Mouse (Mus musculus): ENCODE measurements around the gene Tgm2. TPM values are rescaled to one million over a fixed set of nuclear protein-coding genes. Genes with fewer than 3 reads are reported as not detected.

Tgm2 gene
- 8.6 and 10.8 TPM in 2 replicates for polyA plus RNA-seq (2015; fragmentation: Nextera tagmentation; extraction: Ambion mirVana)

GRCm38 (mm10) chr2:158146223-158146622 lies at the start of gene Tgm2:
Tgm2 (minus strand) TSS chr2:158146436.
- peak within 1 kb of the TSS; percentile 61 for H3K4me2 ChIP-seq
- H3K27ac ChIP-seq (replicated peaks) = no peak within 1 kb of the TSS
- H3K4me3 ChIP-seq = peak within 1 kb of the TSS; percentile 34
- H3K9me3 ChIP-seq = no peaks in the 10 kb centered on the region
- peaks cover 4% of the 10 kb centered on the region for H3K4me1 ChIP-seq (replicated peaks)
- H3K9ac ChIP-seq = peak within 1 kb of the TSS; percentile 33; the same call in 1 of the 2 replicates
- no peaks in the 10 kb centered on the region for H3K36me3 ChIP-seq
- ATAC-seq (ENCODE audit: low FRiP score, low read depth) = peak; percentile 53; the same call in 1 of the 2 replicates
- under 1% methylated on average over 29 of the region's 33 CpGs for WGBS
- H3K27me3 ChIP-seq = peaks cover 3% of the 10 kb centered on the region; the same call in 1 of the 2 replicates

GRCm38 (mm10) chr2:158194945-158195640 lies 48.9 kb upstream of the Tgm2 start:
- ATAC-seq (ENCODE audit: low FRiP score, low read depth) = no peak
- H3K36me3 ChIP-seq = no peaks in the 10 kb centered on the region
- H3K27me3 ChIP-seq = no peaks in the 10 kb centered on the region
- H3K27ac ChIP-seq (replicated peaks) = peak overlapping the region; percentile 64; the same call in 1 of the 2 replicates
- no peak overlapping the region for H3K4me2 ChIP-seq
- H3K4me3 ChIP-seq = no peak overlapping the region
- H3K9ac ChIP-seq = no peak overlapping the region
- H3K4me1 ChIP-seq (replicated peaks) = peaks cover 24% of the 10 kb centered on the region
- WGBS = 16% methylated on average over 10 of the region's 10 CpGs
- no peaks in the 10 kb centered on the region for H3K9me3 ChIP-seq

GRCm38 (mm10) chr2:158193611-158194336 lies 47.5 kb upstream of the Tgm2 start:
- peak; percentile 67 for ATAC-seq (ENCODE audit: low FRiP score, low read depth)
- H3K9ac ChIP-seq = no peak overlapping the region
- H3K4me3 ChIP-seq = no peak overlapping the region
- H3K36me3 ChIP-seq = no peaks in the 10 kb centered on the region
- WGBS = 26% methylated on average over 10 of the region's 10 CpGs
- no peaks in the 10 kb centered on the region for H3K9me3 ChIP-seq
- peak overlapping the region; percentile 64 for H3K27ac ChIP-seq (replicated peaks)
- no peak overlapping the region for H3K4me2 ChIP-seq
- H3K4me1 ChIP-seq (replicated peaks) = peaks cover 27% of the 10 kb centered on the region
- no peaks in the 10 kb centered on the region for H3K27me3 ChIP-seq

GRCm38 (mm10) chr2:158191098-158191497 lies 44.9 kb upstream of the Tgm2 start:
- Histone ChIP-seq H3K9me3 (no peaks in the 10 kb centered on the region), H3K4me1 (replicated peaks) (peaks cover 34% of the 10 kb centered on the region), H3K4me2 (no peak overlapping the region), H3K9ac (no peak overlapping the region), H3K36me3 (no peaks in the 10 kb centered on the region), H3K4me3 (no peak overlapping the region), H3K27ac (replicated peaks) (no peak overlapping the region), H3K27me3 (no peaks in the 10 kb centered on the region)
- ATAC-seq (ENCODE audit: low FRiP score, low read depth) = no peak
- 61% methylated on average over 7 of the region's 7 CpGs for WGBS

GRCm38 (mm10) chr2:158189451-158189850 lies 43.2 kb upstream of the Tgm2 start:
- no peak for ATAC-seq (ENCODE audit: low FRiP score, low read depth)

GRCm38 (mm10) chr2:158186206-158186871 lies 40.1 kb upstream of the Tgm2 start:
- Histone ChIP-seq H3K36me3 (no peaks in the 10 kb centered on the region), H3K4me3 (no peak overlapping the region), H3K27ac (replicated peaks) (peak overlapping the region; percentile 23), H3K4me1 (replicated peaks) (peaks cover 25% of the 10 kb centered on the region), H3K27me3 (no peaks in the 10 kb centered on the region), H3K4me2 (no peak overlapping the region), H3K9ac (no peak overlapping the region), H3K9me3 (no peaks in the 10 kb centered on the region)
- 59% methylated on average over 11 of the region's 11 CpGs for WGBS
- ATAC-seq (ENCODE audit: low FRiP score, low read depth) = no peak

More at GRCm38 (mm10) chr2:158189451-158189850, 43.2 kb upstream of the Tgm2 start:
- Histone ChIP-seq H3K9ac (no peak overlapping the region), H3K4me1 (replicated peaks) (peaks cover 26% of the 10 kb centered on the region), H3K36me3 (no peaks in the 10 kb centered on the region), H3K27ac (replicated peaks) (no peak overlapping the region), H3K4me2 (no peak overlapping the region), H3K4me3 (no peak overlapping the region), H3K27me3 (no peaks in the 10 kb centered on the region), H3K9me3 (no peaks in the 10 kb centered on the region)
- 80% methylated on average over 11 of the region's 11 CpGs for WGBS

GRCm38 (mm10) chr2:158183266-158183665 lies 37.0 kb upstream of the Tgm2 start:
- Histone ChIP-seq H3K4me1 (replicated peaks) (peaks cover 43% of the 10 kb centered on the region), H3K27ac (replicated peaks) (no peak overlapping the region), H3K4me2 (no peak overlapping the region), H3K4me3 (no peak overlapping the region), H3K27me3 (no peaks in the 10 kb centered on the region), H3K9me3 (no peaks in the 10 kb centered on the region), H3K9ac (no peak overlapping the region), H3K36me3 (no peaks in the 10 kb centered on the region)
- ATAC-seq (ENCODE audit: low FRiP score, low read depth) = no peak
- WGBS = 86% methylated on average over 8 of the region's 8 CpGs

GRCm38 (mm10) chr2:158181932-158182331 lies 35.7 kb upstream of the Tgm2 start:
- Histone ChIP-seq H3K36me3 (no peaks in the 10 kb centered on the region), H3K9ac (no peak overlapping the region), H3K27ac (replicated peaks) (peak overlapping the region; percentile 80), H3K9me3 (no peaks in the 10 kb centered on the region), H3K4me1 (replicated peaks) (peaks cover 55% of the 10 kb centered on the region), H3K27me3 (no peaks in the 10 kb centered on the region), H3K4me2 (no peak overlapping the region), H3K4me3 (no peak overlapping the region)
- 32% methylated on average over 6 of the region's 6 CpGs for WGBS
- peak; percentile 64; the same call in 1 of the 2 replicates for ATAC-seq (ENCODE audit: low FRiP score, low read depth)

- Histone ChIP-seq H3K9ac (no peak overlapping the region), H3K9me3 (no peaks in the 10 kb centered on the region), H3K27me3 (no peaks in the 10 kb centered on the region), H3K4me3 (no peak overlapping the region), H3K36me3 (no peaks in the 10 kb centered on the region), H3K4me1 (replicated peaks) (peaks cover 49% of the 10 kb centered on the region), H3K4me2 (no peak overlapping the region), H3K27ac (replicated peaks) (peak overlapping the region; percentile 80; the same call in 1 of the 2 replicates)
- no peak for ATAC-seq (ENCODE audit: low FRiP score, low read depth)
- WGBS = 46% methylated on average over 9 of the region's 9 CpGs
Measured at GRCm38 (mm10) chr2:158180797-158181196, 34.6 kb upstream of the Tgm2 start.

GRCm38 (mm10) chr2:158179370-158180111 lies 33.3 kb upstream of the Tgm2 start:
- H3K36me3 ChIP-seq = no peaks in the 10 kb centered on the region
- H3K4me1 ChIP-seq (replicated peaks) = peaks cover 49% of the 10 kb centered on the region
- H3K9ac ChIP-seq = no peak overlapping the region
- H3K4me2 ChIP-seq = peak overlapping the region; percentile 47
- H3K4me3 ChIP-seq = peak overlapping the region; percentile 9; the same call in 1 of the 2 replicates
- H3K27me3 ChIP-seq = no peaks in the 10 kb centered on the region
- no peak overlapping the region for H3K27ac ChIP-seq (replicated peaks)
- no peak for ATAC-seq (ENCODE audit: low FRiP score, low read depth)
- WGBS = 11% methylated on average over 18 of the region's 18 CpGs
- no peaks in the 10 kb centered on the region for H3K9me3 ChIP-seq

GRCm38 (mm10) chr2:158178696-158179369 lies 32.6 kb upstream of the Tgm2 start:
- Histone ChIP-seq H3K9ac (no peak overlapping the region), H3K4me1 (replicated peaks) (peaks cover 49% of the 10 kb centered on the region), H3K9me3 (no peaks in the 10 kb centered on the region), H3K4me3 (peak overlapping the region; percentile 9; the same call in 1 of the 2 replicates), H3K4me2 (peak overlapping the region; percentile 47), H3K27me3 (no peaks in the 10 kb centered on the region), H3K27ac (replicated peaks) (peak overlapping the region; percentile 32; the same call in 1 of the 2 replicates), H3K36me3 (no peaks in the 10 kb centered on the region)
- WGBS = 12% methylated on average over 19 of the region's 19 CpGs
- ATAC-seq (ENCODE audit: low FRiP score, low read depth) = peak; percentile 54
